Mouse (Mus musculus): ENCODE results near the gene Mob3b. TPM values are rescaled to one million over a fixed set of nuclear protein-coding genes. Genes with fewer than 3 reads are reported as not detected.

The Mob3b gene
- polyA plus RNA-seq, 1 experiment from 2014 or later: 14.9 TPM

- Histone ChIP-seq H3K27ac (ENCODE audit: low read depth) (no peak overlapping the region), H3K4me3 (ENCODE audit: low read depth, low read length) (no peak overlapping the region), H3K9ac (no peak overlapping the region), H3K4me1 (ENCODE audit: insufficient read depth) (no peaks in the 10 kb centered on the region), H3K36me3 (ENCODE audit: insufficient read depth) (no peaks in the 10 kb centered on the region), H3K4me2 (no peak overlapping the region), H3K9me3 (ENCODE audit: low read depth, low read length) (no peaks in the 10 kb centered on the region), H3K27me3 (ENCODE audit: insufficient read depth, low read length) (no peaks in the 10 kb centered on the region)
- 62% methylated on average over 12 of the region's 12 CpGs for WGBS
- DNase-seq (no peak), ATAC-seq (ENCODE audit: insufficient read depth) (no peak)
- no peak for TF ChIP-seq CTCF (IDR thresholded peaks at IDR 0.05; ENCODE audit: low read depth)
Observed at GRCm38 (mm10) chr4:35177926-35178645, 20.8 kb upstream of the Mob3b start.

- H3K4me1 ChIP-seq (ENCODE audit: insufficient read depth): no peaks in the 10 kb centered on the region
- H3K27me3 ChIP-seq (ENCODE audit: insufficient read depth, low read length): no peaks in the 10 kb centered on the region
- no peak overlapping the region for H3K4me2 ChIP-seq
- ATAC-seq (ENCODE audit: insufficient read depth): no peak
- H3K9me3 ChIP-seq (ENCODE audit: low read depth, low read length): no peaks in the 10 kb centered on the region
- TF ChIP-seq CTCF (IDR thresholded peaks at IDR 0.05; ENCODE audit: low read depth): no peak
- H3K4me3 ChIP-seq (ENCODE audit: low read depth, low read length): no peak overlapping the region
- no peak overlapping the region for H3K27ac ChIP-seq (ENCODE audit: low read depth)
- no peaks in the 10 kb centered on the region for H3K36me3 ChIP-seq (ENCODE audit: insufficient read depth)
- DNase-seq: no peak
- 81% methylated on average over 2 of the region's 2 CpGs for WGBS
- H3K9ac ChIP-seq: no peak overlapping the region
Observed at GRCm38 (mm10) chr4:35175566-35175965, 18.3 kb upstream of the Mob3b start.

GRCm38 (mm10) chr4:35173551-35173950, 16.3 kb upstream of the Mob3b start:
- Histone ChIP-seq H3K36me3 (ENCODE audit: insufficient read depth) (no peaks in the 10 kb centered on the region), H3K9ac (no peak overlapping the region), H3K4me3 (ENCODE audit: low read depth, low read length) (no peak overlapping the region), H3K4me1 (ENCODE audit: insufficient read depth) (0 out of 2 replicates have a peak, but pooled peaks cover 3% of the 10 kb centered on the region), H3K9me3 (ENCODE audit: low read depth, low read length) (no peaks in the 10 kb centered on the region), H3K27ac (ENCODE audit: low read depth) (no peak overlapping the region), H3K27me3 (ENCODE audit: insufficient read depth, low read length) (no peaks in the 10 kb centered on the region), H3K4me2 (no peak overlapping the region)
- 72% methylated on average over 1 of the region's 1 CpGs for WGBS
- no peak for TF ChIP-seq CTCF (IDR thresholded peaks at IDR 0.05; ENCODE audit: low read depth)
- DNase-seq (no peak), ATAC-seq (ENCODE audit: insufficient read depth) (no peak)

- WGBS: 88% methylated on average over 2 of the region's 2 CpGs
- DNase-seq: no peak
- no peaks in the 10 kb centered on the region for H3K9me3 ChIP-seq (ENCODE audit: low read depth, low read length)
Observed at GRCm38 (mm10) chr4:35172471-35172870, 15.2 kb upstream of the Mob3b start.

GRCm38 (mm10) chr4:35169571-35170125, 12.4 kb upstream of the Mob3b start:
- Histone ChIP-seq H3K9me3 (ENCODE audit: low read depth, low read length) (no peaks in the 10 kb centered on the region), H3K9ac (no peak overlapping the region), H3K27me3 (ENCODE audit: insufficient read depth, low read length) (no peaks in the 10 kb centered on the region), H3K4me1 (ENCODE audit: insufficient read depth) (0 out of 2 replicates have a peak, but pooled peaks cover 3% of the 10 kb centered on the region), H3K4me3 (ENCODE audit: low read depth, low read length) (no peak overlapping the region), H3K4me2 (no peak overlapping the region), H3K27ac (ENCODE audit: low read depth) (no peak overlapping the region), H3K36me3 (ENCODE audit: insufficient read depth) (no peaks in the 10 kb centered on the region)
- ATAC-seq (ENCODE audit: insufficient read depth) (peak; percentile 66), DNase-seq (peak; percentile 82)
- 41% methylated on average over 13 of the region's 13 CpGs for WGBS
- TF ChIP-seq CTCF (IDR thresholded peaks at IDR 0.05; ENCODE audit: low read depth): no peak

More at GRCm38 (mm10) chr4:35172471-35172870, 15.2 kb upstream of the Mob3b start:
- no peaks in the 10 kb centered on the region for H3K36me3 ChIP-seq (ENCODE audit: insufficient read depth)
- H3K27ac ChIP-seq (ENCODE audit: low read depth): no peak overlapping the region
- H3K4me3 ChIP-seq (ENCODE audit: low read depth, low read length): no peak overlapping the region
- ATAC-seq (ENCODE audit: insufficient read depth): no peak
- H3K4me2 ChIP-seq: no peak overlapping the region
- no peak overlapping the region for H3K9ac ChIP-seq
- 0 out of 2 replicates have a peak, but pooled peaks cover 3% of the 10 kb centered on the region for H3K4me1 ChIP-seq (ENCODE audit: insufficient read depth)
- TF ChIP-seq CTCF (IDR thresholded peaks at IDR 0.05; ENCODE audit: low read depth): no peak
- no peaks in the 10 kb centered on the region for H3K27me3 ChIP-seq (ENCODE audit: insufficient read depth, low read length)

- TF ChIP-seq CTCF (IDR thresholded peaks at IDR 0.05; ENCODE audit: low read depth): no peak
- Histone ChIP-seq H3K27ac (ENCODE audit: low read depth) (no peak overlapping the region), H3K27me3 (ENCODE audit: insufficient read depth, low read length) (no peaks in the 10 kb centered on the region), H3K4me2 (no peak overlapping the region), H3K36me3 (ENCODE audit: insufficient read depth) (no peaks in the 10 kb centered on the region), H3K4me3 (ENCODE audit: low read depth, low read length) (no peak overlapping the region), H3K9ac (no peak overlapping the region), H3K9me3 (ENCODE audit: low read depth, low read length) (no peaks in the 10 kb centered on the region), H3K4me1 (ENCODE audit: insufficient read depth) (0 out of 2 replicates have a peak, but pooled peaks cover 3% of the 10 kb centered on the region)
- WGBS: 78% methylated on average over 5 of the region's 5 CpGs
- no peak for ATAC-seq (ENCODE audit: insufficient read depth)
- DNase-seq: no peak
Observed at GRCm38 (mm10) chr4:35167855-35168254, 10.6 kb upstream of the Mob3b start.

- TF ChIP-seq CTCF (IDR thresholded peaks at IDR 0.05; ENCODE audit: low read depth): no peak
- Histone ChIP-seq H3K36me3 (ENCODE audit: insufficient read depth) (no peaks in the 10 kb centered on the region), H3K9ac (no peak overlapping the region), H3K4me1 (ENCODE audit: insufficient read depth) (0 out of 2 replicates have a peak, but pooled peaks cover 3% of the 10 kb centered on the region), H3K9me3 (ENCODE audit: low read depth, low read length) (no peaks in the 10 kb centered on the region), H3K4me3 (ENCODE audit: low read depth, low read length) (no peak overlapping the region), H3K27me3 (ENCODE audit: insufficient read depth, low read length) (no peaks in the 10 kb centered on the region), H3K4me2 (no peak overlapping the region), H3K27ac (ENCODE audit: low read depth) (no peak overlapping the region)
- ATAC-seq (ENCODE audit: insufficient read depth): peak; percentile 27; the same call in 1 of the 2 replicates
- 63% methylated on average over 3 of the region's 3 CpGs for WGBS
- DNase-seq: no peak
Observed at GRCm38 (mm10) chr4:35165947-35166346, 8.7 kb upstream of the Mob3b start.
